Mouse (Mus musculus) bone marrow, adult 2 months (tissue): ENCODE results near the gene Gm12248. TPM values are rescaled to one million over a fixed set of nuclear protein-coding genes. Genes with fewer than 3 reads are reported as not detected.

Experiments used
- H3K27ac ChIP-seq: fragments of 200-500 bp; 2 replicates; pipeline ENCODE4 v1.5.1; 2012; ENCODE audit warnings: low read depth, mild to moderate bottlenecking, control low read depth, inconsistent platforms, low read length; ENCODE audit not compliant: control insufficient read depth, poor library complexity, insufficient read depth
- H3K4me1 ChIP-seq: fragments of 200-500 bp; 2 replicates; pipeline ENCODE4 v1.6.1; 2011; ENCODE audit warnings: low read length; ENCODE audit not compliant: control insufficient read depth, insufficient read depth
- H3K4me3 ChIP-seq: fragments of 200-500 bp; replicated peaks from 2 replicates; pipeline ENCODE3; 2011; ENCODE audit warnings: mild to moderate bottlenecking, low read depth, low read length, control low read depth; ENCODE audit not compliant: control insufficient read depth
- CTCF ChIP-seq: fragments of 200-500 bp; IDR thresholded peaks from 2 replicates; pipeline ENCODE4 v1.5.1; 2011; ENCODE audit warnings: low read length, control low read depth; ENCODE audit not compliant: control insufficient read depth, insufficient read depth
- POLR2A ChIP-seq: fragments of 200-500 bp; IDR thresholded peaks from 2 replicates; pipeline ENCODE4 v1.6.1; 2011; ENCODE audit warnings: low read depth, mild to moderate bottlenecking, control low read depth, low read length, borderline replicate concordance; ENCODE audit not compliant: control insufficient read depth
- WGBS: fragments of 180-500 bp; shearing (Covaris S2); methylation state at CpG from one replicate; pipeline ENCODE4 v1.1.7; 2018; 5-methylcytosine and 5-hydroxymethylcytosine counted together
- polyA plus RNA-seq: library from polyadenylated mRNA; stranded (reverse); fragments of >200 nt; gene quantifications from 2 replicates; pipeline ENCODE4 v1.2.4, GENCODE M21; 2011; ENCODE audit warnings: low replicate concordance; ENCODE audit not compliant: missing spikeins, insufficient read depth, insufficient read length

The Gm12248 gene
- polyA plus RNA-seq, 1 experiment = not detected

- TF ChIP-seq CTCF = no peak
- TF ChIP-seq POLR2A = no peak
- peaks cover 7% of the 10 kb centered on the region; the same call in 1 of the 2 replicates for H3K4me1 ChIP-seq
- WGBS = 64% methylated on average over 3 of the region's 3 CpGs
- H3K27ac ChIP-seq = no peak overlapping the region
- no peak overlapping the region for H3K4me3 ChIP-seq
Observed at GRCm38 (mm10) chr11:58107009-58107408, 14.1 kb upstream of the Gm12248 start.

GRCm38 (mm10) chr11:58104351-58104791 lies 11.4 kb upstream of the Gm12248 start:
- H3K4me3 ChIP-seq = peak overlapping the region; percentile 79
- TF ChIP-seq CTCF (no peak), POLR2A (peak; percentile 62; the same call in 1 of the 2 replicates)
- peaks cover 7% of the 10 kb centered on the region; the same call in 1 of the 2 replicates for H3K4me1 ChIP-seq
- H3K27ac ChIP-seq = peak overlapping the region; percentile 93
- 1% methylated on average over 24 of the region's 24 CpGs for WGBS

GRCm38 (mm10) chr11:58103697-58104306 lies 10.9 kb upstream of the Gm12248 start, which contains the start of gene Cnot8:
Gene Cnot8, plus strand, starts transcription at chr11:58104153.
- under 1% methylated on average over 55 of the region's 55 CpGs for WGBS
- Histone ChIP-seq H3K27ac (peak within 1 kb of the TSS; percentile 93), H3K4me1 (peaks cover 7% of the 10 kb centered on the region; the same call in 1 of the 2 replicates), H3K4me3 (peak within 1 kb of the TSS; percentile 79)
- TF ChIP-seq CTCF (no peak), POLR2A (peak; percentile 79; the same call in 1 of the 2 replicates)

- 76% methylated on average over 13 of the region's 13 CpGs for WGBS
- peaks cover 7% of the 10 kb centered on the region; the same call in 1 of the 2 replicates for H3K4me1 ChIP-seq
Observed at GRCm38 (mm10) chr11:58103344-58103653, 10.4 kb upstream of the Gm12248 start.

GRCm38 (mm10) chr11:58102581-58103343 lies 9.8 kb upstream of the Gm12248 start:
- no peak overlapping the region for H3K4me3 ChIP-seq

More at GRCm38 (mm10) chr11:58103344-58103653, 10.4 kb upstream of the Gm12248 start:
- Histone ChIP-seq H3K4me3 (peak overlapping the region; percentile 51), H3K27ac (0 out of 2 replicates have a peak overlapping the region, but pooled peaks have one; percentile 8)
- TF ChIP-seq POLR2A (no peak), CTCF (no peak)

GRCm38 (mm10) chr11:58102146-58102545 lies 9.2 kb upstream of the Gm12248 start:
- 54% methylated on average over 3 of the region's 3 CpGs for WGBS
- no peak overlapping the region for H3K27ac ChIP-seq
- no peak overlapping the region for H3K4me3 ChIP-seq
- no peak for TF ChIP-seq POLR2A
- TF ChIP-seq CTCF = no peak
- peaks cover 8% of the 10 kb centered on the region for H3K4me1 ChIP-seq

More at GRCm38 (mm10) chr11:58102581-58103343, 9.8 kb upstream of the Gm12248 start:
- Histone ChIP-seq H3K4me1 (peaks cover 6% of the 10 kb centered on the region; the same call in 1 of the 2 replicates), H3K27ac (0 out of 2 replicates have a peak overlapping the region, but pooled peaks have one; percentile 8)
- 55% methylated on average over 9 of the region's 9 CpGs for WGBS
- TF ChIP-seq POLR2A = no peak
- TF ChIP-seq CTCF = no peak

- TF ChIP-seq CTCF = no peak
- TF ChIP-seq POLR2A = no peak
- Histone ChIP-seq H3K27ac (no peak overlapping the region), H3K4me1 (peaks cover 8% of the 10 kb centered on the region), H3K4me3 (no peak overlapping the region)
- 74% methylated on average over 4 of the region's 4 CpGs for WGBS
Observed at GRCm38 (mm10) chr11:58101194-58101720, 8.3 kb upstream of the Gm12248 start.

- TF ChIP-seq CTCF (no peak), POLR2A (no peak)
- WGBS = 72% methylated on average over 2 of the region's 2 CpGs
- H3K4me1 ChIP-seq = peaks cover 6% of the 10 kb centered on the region
- no peak overlapping the region for H3K4me3 ChIP-seq
- no peak overlapping the region for H3K27ac ChIP-seq
Observed at GRCm38 (mm10) chr11:58100006-58100405, 7.1 kb upstream of the Gm12248 start.
